10 mouse cellular contexts compared by ENCODE assay signal in the genomic region with DNA sequence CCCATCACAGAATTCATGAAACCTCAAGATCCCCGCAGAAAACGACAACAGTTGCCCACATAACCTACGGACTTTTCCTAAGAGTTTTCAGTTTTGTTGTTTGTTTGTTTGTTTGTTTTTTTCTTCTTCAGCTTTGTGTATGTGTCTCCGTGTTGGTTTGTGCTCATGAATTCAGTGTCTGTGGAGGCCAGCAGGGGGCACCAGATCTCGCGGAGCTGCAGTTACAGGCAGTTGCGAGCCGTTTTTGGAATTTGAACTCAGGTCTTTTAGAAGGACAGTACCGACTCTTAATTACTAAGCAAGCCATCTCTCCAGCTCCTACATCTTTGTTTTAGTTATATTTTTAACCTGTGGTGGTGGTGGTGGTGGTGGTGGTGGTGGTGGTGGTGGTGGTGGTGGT. TPM values are rescaled to one million over a fixed set of nuclear protein-coding genes. Genes with fewer than 3 reads are reported as not detected.
DNase-seq lines count a peak whose midpoint lies in the region; ATAC-seq and TF ChIP-seq lines count a peak whose summit lies in the region.
"Had no signal": no experiment of that assay in that cellular context is flagged by ENCODE, and none has a peak within 500 bp of the region (broad histone marks: within the 10 kb centered on the region; RNA-seq: fewer than 3 reads in every experiment).

No protein-coding gene starts in this region.

- TF ChIP-seq CTCF in liver, adult 2 months (IDR thresholded peaks at IDR 0.05; ENCODE audit: low read depth, low read length) = peak; percentile 74

- ATAC-seq in liver, embryonic 11.5 days (replicated peaks; ENCODE audit: low FRiP score) = no peak

- H3K9me3 ChIP-seq in liver, embryonic 11.5 days (ENCODE audit: control insufficient read depth, low read length) = no peaks in the 10 kb centered on the region
- H3K9me3 ChIP-seq: hindbrain, embryonic 10.5 days had no signal

- H3K4me2 ChIP-seq in liver, embryonic 11.5 days = no peak overlapping the region

- H3K4me1 ChIP-seq in liver, adult 2 months (ENCODE audit: control insufficient read depth, insufficient read depth, low read length) = peaks cover 10% of the 10 kb centered on the region; the same call in 1 of the 2 replicates
- peaks cover 35% of the 10 kb centered on the region for H3K4me1 ChIP-seq in liver, embryonic 11.5 days (replicated peaks; ENCODE audit: control insufficient read depth, insufficient read depth, low read length)

- no peak overlapping the region for H3K4me3 ChIP-seq in liver, adult 2 months (ENCODE audit: insufficient read depth, low read depth, low read length)
- H3K4me3 ChIP-seq in liver, embryonic 11.5 days (ENCODE audit: low read depth, low read length) = no peak overlapping the region
- H3K4me3 ChIP-seq: hindbrain, embryonic 10.5 days had no signal

- H3K27ac ChIP-seq in liver, adult 2 months (replicated peaks; ENCODE audit: insufficient read depth, low read depth, low read length) = no peak overlapping the region
- no peak overlapping the region for H3K27ac ChIP-seq in liver, embryonic 11.5 days (ENCODE audit: low read depth, low read length)
- H3K27ac ChIP-seq: hindbrain, embryonic 10.5 days had no signal

- no peaks in the 10 kb centered on the region for H3K27me3 ChIP-seq in liver, adult 2 months (ENCODE audit: control insufficient read depth, insufficient read depth, low read length)
- H3K27me3 ChIP-seq in liver, embryonic 11.5 days (replicated peaks; ENCODE audit: control insufficient read depth, insufficient read depth, low read length) = no peaks in the 10 kb centered on the region

- DNase-seq in cerebellum, postnatal 36 days = peak; percentile 43 to 44
- DNase-seq in cerebellum, adult 11 months = no peak
- peak; percentile 14 for DNase-seq in liver, adult 2 months (ENCODE audit: extremely low read depth, low read depth, low spot score)
- DNase-seq in liver, embryonic 11.5 days (ENCODE audit: low spot score) = no peak
- DNase-seq in A20 (ENCODE audit: low read depth, low spot score) = peak; percentile 73
- peak; percentile 83 for DNase-seq in ZHBTc4 (ENCODE audit: low read depth, low spot score)
- DNase-seq in frontal cortex, postnatal 25 days (ENCODE audit: low spot score in 2 of 2) = no peak
- DNase-seq in yolk sac, embryonic 10.5 days (ENCODE audit: low spot score) = no peak
- DNase-seq: thymus, adult 18-20 months had no signal

- H3K36me3 ChIP-seq in liver, adult 2 months (ENCODE audit: control insufficient read depth, insufficient read depth, low read length) = no peaks in the 10 kb centered on the region
- no peaks in the 10 kb centered on the region for H3K36me3 ChIP-seq in liver, embryonic 11.5 days (ENCODE audit: control insufficient read depth, insufficient read depth, low read length)
- H3K36me3 ChIP-seq: hindbrain, embryonic 10.5 days had no signal

- no peak overlapping the region for H3K9ac ChIP-seq in liver, adult 2 months (ENCODE audit: low read depth, low read length)
- H3K9ac ChIP-seq in liver, embryonic 11.5 days (ENCODE audit: low read depth, low read length) = no peak overlapping the region

- no peak for TF ChIP-seq POLR2A in liver, adult 2 months (IDR thresholded peaks at IDR 0.05; ENCODE audit: extremely low read depth, insufficient read depth, low read length)

- H3K79me2 ChIP-seq in liver, adult 2 months (ENCODE audit: control insufficient read depth, insufficient read depth, low read length) = no peaks in the 10 kb centered on the region

- WGBS in liver, adult 2 months = 61% methylated on average over 9 of the region's 9 CpGs
- 58% methylated on average over 9 of the region's 9 CpGs for WGBS in liver, embryonic 11.5 days

RNA-seq across cellular contexts. Expression of gene Mlec, which starts 7.4 kb away (rescaled TPM):
- 33.7 and 44.7 TPM in 2 replicates for total RNA-seq in liver, adult 2 months (2014; rRNA removed)
- polyA plus RNA-seq in liver, adult 2 months (2012; rRNA removed) = 40.8 and 41.8 TPM in 2 replicates
- 56.2 and 59.5 TPM in 2 replicates for polyA plus RNA-seq in liver, embryonic 11.5 days (2014; fragmentation: Nextera tagmentation; extraction: Ambion mirVana)

RNA-seq across cellular contexts. Expression of gene Cabp1, which starts 28.8 kb away (rescaled TPM):
- total RNA-seq in liver, adult 2 months (2014; rRNA removed) = 0.09 TPM in 1 of 2 replicates, not detected in the other
- 0.07 and 0.21 TPM in 2 replicates for polyA plus RNA-seq in liver, adult 2 months (2012; rRNA removed)
- 0.89 and 1.4 TPM in 2 replicates for polyA plus RNA-seq in liver, embryonic 11.5 days (2014; fragmentation: Nextera tagmentation; extraction: Ambion mirVana)

RNA-seq across cellular contexts. Expression of gene Unc119b, which starts 30.6 kb away (rescaled TPM):
- 12.5 and 17.3 TPM in 2 replicates for total RNA-seq in liver, adult 2 months (2014; rRNA removed)
- 29.4 and 32.0 TPM in 2 replicates for polyA plus RNA-seq in liver, adult 2 months (2012; rRNA removed)
- polyA plus RNA-seq in liver, embryonic 11.5 days (2014; fragmentation: Nextera tagmentation; extraction: Ambion mirVana) = 26.8 and 27.3 TPM in 2 replicates

RNA-seq across cellular contexts. Expression of gene Acads, which starts 46.2 kb away (rescaled TPM):
- 140 and 143 TPM in 2 replicates for total RNA-seq in liver, adult 2 months (2014; rRNA removed)
- 255 and 293 TPM in 2 replicates for polyA plus RNA-seq in liver, adult 2 months (2012; rRNA removed)
- 35.5 and 37.4 TPM in 2 replicates for polyA plus RNA-seq in liver, embryonic 11.5 days (2014; fragmentation: Nextera tagmentation; extraction: Ambion mirVana)

Comparison
In these comparisons a context has a peak if more than half of its experiments do, and no peak if none do; other contexts are left out.
1. DNase-seq: peak in cerebellum, postnatal 36 days (2 of 2), liver, adult 2 months (single experiment), A20 (single experiment) and ZHBTc4 (single experiment); none in cerebellum, adult 11 months (single experiment), liver, embryonic 11.5 days (single experiment), frontal cortex, postnatal 25 days (0 of 2) and yolk sac, embryonic 10.5 days (single experiment).